Mouse (Mus musculus) embryonic fibroblast, embryonic 13.5 days (primary cell): Measurements from ENCODE around the gene Efl1. TPM values are rescaled to one million over a fixed set of nuclear protein-coding genes. Genes with fewer than 3 reads are reported as not detected.
"Not testable (repeated sequence)": the region's sequence is repeated elsewhere in the genome, so short reads cannot be mapped to it uniquely, and the experiment has no call there.

ENCODE experiments used
- H3K27ac ChIP-seq: 2 replicates; pipeline ENCODE4 v1.5.1; 2012; ENCODE audit warnings: low read length, control low read depth, inconsistent platforms; ENCODE audit not compliant: insufficient read depth
- H3K4me1 ChIP-seq: 2 replicates; pipeline ENCODE4 v1.6.1; 2011; ENCODE audit warnings: low read length; ENCODE audit not compliant: control insufficient read depth, insufficient read depth
- H3K4me3 ChIP-seq: 2 replicates; pipeline ENCODE4 v1.5.1; 2011; ENCODE audit warnings: mild to moderate bottlenecking, control low read depth, low read length; ENCODE audit not compliant: insufficient read depth
- CTCF ChIP-seq: IDR thresholded peaks from 2 replicates; pipeline ENCODE4 v1.5.1; 2011; ENCODE audit warnings: mild to moderate bottlenecking, control low read depth, low read length, moderate library complexity, borderline replicate concordance; ENCODE audit not compliant: insufficient read depth
- POLR2A ChIP-seq: IDR thresholded peaks from 2 replicates; pipeline ENCODE4 v1.6.1; 2011; ENCODE audit warnings: low read depth, mild to moderate bottlenecking, control low read depth, low read length, moderate library complexity
- polyA plus RNA-seq: library from polyadenylated mRNA; stranded (reverse); fragments of >200 nt; gene quantifications from 2 replicates; pipeline ENCODE4 v1.2.4, GENCODE M21; 2011; ENCODE audit warnings: low read depth; ENCODE audit not compliant: missing spikeins, insufficient read length

Gene Efl1
- polyA plus RNA-seq, 1 experiment: 24.0 TPM

DNA sequence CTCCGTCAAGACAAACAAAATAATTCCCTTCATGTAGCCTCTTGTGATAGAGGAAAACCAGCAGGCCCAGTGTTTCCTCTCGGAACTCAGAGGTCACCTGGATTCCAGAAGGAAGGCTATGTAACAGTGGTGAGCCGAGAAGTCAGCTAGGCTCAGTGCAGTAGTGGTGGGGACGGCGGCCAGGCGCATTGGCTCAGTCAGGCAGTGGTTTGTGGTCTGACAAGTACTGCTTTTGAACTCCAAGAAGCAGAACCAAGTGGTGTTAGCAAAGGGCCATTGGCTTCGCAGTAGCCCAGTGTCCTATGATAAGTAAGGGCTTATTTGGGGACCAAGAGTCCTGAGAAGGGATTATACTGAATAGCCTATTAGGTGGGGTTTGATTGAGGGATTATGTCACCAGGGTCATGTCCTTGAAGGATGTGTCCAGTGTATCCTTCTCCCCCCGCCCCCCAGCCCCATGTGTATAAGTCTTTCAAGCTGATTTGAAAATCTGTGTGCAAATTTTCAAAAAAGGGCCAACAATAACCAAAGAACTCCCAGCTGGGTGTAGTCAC is 107.3 kb downstream of the Efl1 start:
- Histone ChIP-seq H3K4me3 (no peak overlapping the region), H3K4me1 (peaks cover 4% of the 10 kb centered on the region; the same call in 1 of the 2 replicates), H3K27ac (no peak overlapping the region)
- TF ChIP-seq CTCF (no peak), POLR2A (no peak)

- Histone ChIP-seq H3K4me1 (no peaks in the 10 kb centered on the region), H3K27ac (no peak overlapping the region), H3K4me3 (no peak overlapping the region)
- no peak for TF ChIP-seq POLR2A
- no peak for TF ChIP-seq CTCF
Measured at GRCm38 (mm10) chr7:82758521-82758920, 110.1 kb downstream of the Efl1 start.

DNA sequence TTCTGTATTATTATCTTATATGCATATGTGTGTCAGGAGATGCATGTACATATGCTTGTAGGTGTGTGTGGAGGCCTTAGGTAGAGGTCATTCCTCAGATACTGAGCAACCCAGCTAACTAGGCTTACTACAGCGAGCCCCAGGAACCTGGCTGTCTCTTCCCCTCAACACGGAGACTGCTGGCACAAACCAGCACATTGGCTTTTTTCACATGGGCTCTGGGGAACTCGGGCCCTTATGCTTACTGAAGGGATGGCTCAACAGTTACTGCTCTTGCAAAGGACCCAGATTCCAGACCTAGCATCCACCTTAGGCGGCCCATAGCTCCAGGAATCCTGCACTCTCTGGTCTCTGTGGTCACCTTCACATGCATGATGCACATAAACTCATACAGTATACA is 110.7 kb downstream of the Efl1 start:
- no peak for TF ChIP-seq CTCF
- TF ChIP-seq POLR2A: no peak
- no peak overlapping the region for H3K4me3 ChIP-seq
- H3K27ac ChIP-seq: no peak overlapping the region
- H3K4me1 ChIP-seq: no peaks in the 10 kb centered on the region

- Histone ChIP-seq H3K27ac (no peak overlapping the region), H3K4me3 (no peak overlapping the region)
- no peak for TF ChIP-seq POLR2A
- no peak for TF ChIP-seq CTCF
Measured at GRCm38 (mm10) chr7:82764951-82765350, 116.5 kb downstream of the Efl1 start.

GRCm38 (mm10) chr7:82766623-82767022 is 118.2 kb downstream of the Efl1 start:
- TF ChIP-seq POLR2A: no peak
- no peak for TF ChIP-seq CTCF
- H3K4me1 ChIP-seq: no peaks in the 10 kb centered on the region
- H3K4me3 ChIP-seq: no peak overlapping the region
- H3K27ac ChIP-seq: no peak overlapping the region

More at GRCm38 (mm10) chr7:82764951-82765350, 116.5 kb downstream of the Efl1 start:
- H3K4me1 ChIP-seq: no peaks in the 10 kb centered on the region

DNA sequence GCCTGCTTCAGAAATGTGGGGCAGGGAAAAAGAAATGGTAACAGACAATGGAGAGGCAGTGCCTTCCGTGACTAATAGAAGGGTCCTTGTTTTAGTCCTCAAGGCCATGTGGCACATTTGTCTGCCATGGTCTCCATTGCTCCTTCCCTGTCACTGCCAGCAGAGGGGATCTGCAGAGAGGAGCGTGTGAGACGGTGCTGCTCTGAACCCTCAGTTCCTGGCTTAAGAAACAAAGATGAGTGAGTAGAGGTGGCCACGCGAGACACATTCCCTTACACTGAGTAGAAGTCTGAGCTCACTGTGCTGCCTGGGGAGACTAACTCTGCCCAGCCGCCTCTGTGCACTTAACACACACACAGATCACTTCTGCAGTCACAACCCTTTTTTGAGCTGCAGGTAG is 121.8 kb downstream of the Efl1 start:
- no peak for TF ChIP-seq POLR2A
- TF ChIP-seq CTCF: no peak
- no peak overlapping the region for H3K27ac ChIP-seq
- no peaks in the 10 kb centered on the region for H3K4me1 ChIP-seq
- H3K4me3 ChIP-seq: no peak overlapping the region

DNA sequence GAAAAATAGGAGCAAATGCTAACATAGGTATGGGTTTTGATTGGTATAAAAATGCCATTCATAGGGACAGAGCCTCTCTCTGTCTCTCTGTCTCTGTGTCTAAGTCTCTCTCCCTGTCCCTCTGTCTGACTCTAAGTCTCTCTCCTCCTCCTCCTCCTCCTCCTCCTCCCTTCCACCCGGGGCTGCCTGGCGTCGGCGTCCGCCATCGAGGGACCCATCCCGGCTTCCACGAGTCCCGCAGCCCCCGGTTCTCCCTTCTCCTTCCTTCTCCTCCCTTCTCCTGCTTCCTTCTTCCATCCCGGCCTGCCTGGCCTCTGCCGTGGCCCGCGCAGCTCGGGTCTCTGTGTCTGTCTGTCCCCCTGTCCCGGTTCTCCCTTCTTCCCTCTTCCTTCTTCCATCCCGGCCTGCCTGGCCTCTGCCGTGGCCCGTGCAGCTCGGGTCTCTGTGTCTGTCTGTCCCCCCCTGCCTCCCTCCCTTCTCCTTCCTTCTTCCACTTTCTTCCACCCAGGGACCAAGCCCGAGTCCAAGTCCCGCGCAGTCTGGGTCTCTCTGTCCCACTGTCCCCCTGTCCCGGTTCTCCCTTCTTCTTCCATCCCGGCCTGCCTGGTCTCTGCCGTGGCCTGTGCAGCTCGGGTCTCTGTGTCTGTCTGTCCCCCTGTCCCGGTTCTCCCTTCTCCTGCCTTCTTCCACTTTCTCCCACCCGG is 122.7 kb downstream of the Efl1 start:
- not testable (repeated sequence) for H3K4me1 ChIP-seq, H3K27ac ChIP-seq

GRCm38 (mm10) chr7:82771661-82772021 is 123.2 kb downstream of the Efl1 start:
- not testable (repeated sequence) for H3K4me3 ChIP-seq, H3K27ac ChIP-seq, H3K4me1 ChIP-seq

More for the DNA sequence above, 122.7 kb downstream of the Efl1 start:
- H3K4me3 ChIP-seq: not testable (repeated sequence)

DNA sequence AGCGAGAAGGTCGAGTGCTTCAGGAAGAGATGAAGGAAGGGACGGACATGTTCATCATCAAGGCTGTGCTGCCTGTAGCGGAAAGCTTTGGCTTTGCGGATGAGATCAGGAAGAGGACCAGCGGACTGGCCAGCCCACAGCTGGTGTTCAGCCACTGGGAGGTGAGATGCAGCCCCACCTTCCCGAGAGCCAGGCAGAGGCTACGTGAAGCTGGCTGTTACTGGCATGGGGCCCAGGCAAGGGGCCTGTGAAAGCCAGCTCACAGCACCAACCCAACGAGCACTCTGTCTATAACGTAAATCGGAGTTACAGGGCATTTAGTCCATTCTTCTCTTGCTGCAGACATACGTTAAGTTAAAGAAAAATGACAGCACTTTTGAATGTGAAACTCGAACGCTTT is 124.1 kb downstream of the Efl1 start:
- no peak overlapping the region for H3K4me3 ChIP-seq
- no peak for TF ChIP-seq POLR2A
- no peak for TF ChIP-seq CTCF
- no peak overlapping the region for H3K27ac ChIP-seq
- H3K4me1 ChIP-seq: no peaks in the 10 kb centered on the region

DNA sequence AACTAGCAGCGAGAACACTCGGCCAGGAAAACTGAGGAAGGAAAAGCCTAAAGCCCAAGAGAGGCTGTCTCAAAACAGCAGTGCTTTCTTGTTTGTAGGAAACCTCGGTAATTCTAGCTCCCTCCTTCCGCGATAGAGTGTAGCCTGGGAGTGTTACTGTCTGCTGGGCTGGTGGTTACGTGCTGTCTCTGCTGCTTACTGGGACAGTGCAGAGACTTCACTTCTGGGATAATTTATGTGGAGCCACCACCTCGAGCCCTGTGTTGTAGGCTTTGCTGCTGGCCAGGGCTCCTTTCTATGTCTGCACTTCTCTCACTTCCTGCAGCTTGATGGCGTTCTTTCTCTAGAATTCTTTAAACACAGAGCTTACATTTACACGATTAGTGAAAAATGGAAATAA is 124.7 kb downstream of the Efl1 start:
- TF ChIP-seq CTCF: no peak
- TF ChIP-seq POLR2A: no peak
- Histone ChIP-seq H3K4me1 (no peaks in the 10 kb centered on the region), H3K4me3 (no peak overlapping the region), H3K27ac (no peak overlapping the region)

DNA sequence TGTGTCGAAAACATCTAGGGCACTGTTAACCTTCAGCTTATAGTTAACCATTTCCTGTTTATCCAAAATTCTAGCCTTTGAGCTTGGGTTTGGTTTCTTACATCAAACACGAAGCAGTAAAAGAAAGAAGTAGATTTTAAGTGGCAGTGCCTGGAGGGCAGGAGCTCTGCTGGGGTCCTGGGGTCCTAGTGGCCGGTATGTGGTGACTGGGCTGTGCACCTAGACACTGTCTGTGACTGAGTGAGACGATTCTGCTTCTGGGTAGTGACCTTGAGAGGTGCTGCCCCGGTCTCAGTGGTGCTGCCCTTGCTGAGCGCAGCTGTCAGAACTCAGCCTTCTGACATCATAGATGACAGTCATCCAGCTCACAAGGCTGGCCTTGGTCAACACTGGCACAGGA is 125.5 kb downstream of the Efl1 start:
- no peak overlapping the region for H3K27ac ChIP-seq
- no peak overlapping the region for H3K4me3 ChIP-seq
- TF ChIP-seq POLR2A (no peak), CTCF (no peak)
- H3K4me1 ChIP-seq: no peaks in the 10 kb centered on the region
